9 mouse cellular contexts compared by ENCODE assay signal in the genomic region with DNA sequence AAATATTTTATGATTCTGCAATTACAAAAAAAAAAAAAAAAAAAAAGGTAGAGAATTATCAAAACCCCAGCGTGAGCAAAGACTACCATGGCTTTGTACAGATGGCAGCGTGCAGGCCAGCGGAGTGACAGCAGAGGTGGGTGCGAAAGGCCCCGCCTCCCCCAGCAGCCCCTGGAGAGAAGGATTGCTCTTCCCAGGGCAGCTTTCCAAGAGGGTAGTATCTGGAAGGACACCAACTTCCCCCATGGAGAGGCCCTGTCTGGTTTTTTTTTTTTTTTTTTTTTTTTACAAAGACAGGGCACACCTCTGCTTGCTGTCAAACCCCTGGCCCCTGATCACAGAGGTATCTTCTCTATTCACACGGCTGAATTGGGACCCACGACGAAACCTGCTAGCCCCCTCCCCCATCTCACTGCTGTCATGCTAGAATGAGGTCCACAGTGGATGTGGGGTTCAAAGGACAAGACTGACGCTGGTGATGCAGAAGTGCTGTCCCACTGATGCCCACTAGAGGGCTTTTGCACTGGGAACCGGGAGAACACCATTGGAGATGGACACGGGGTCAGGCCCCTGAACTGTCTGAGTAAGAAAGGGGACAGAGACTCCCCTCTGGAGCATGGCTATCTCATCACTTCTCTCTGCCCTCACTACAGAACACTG.
DNase-seq lines count a peak whose midpoint lies in the region; ATAC-seq and TF ChIP-seq lines count a peak whose summit lies in the region.
"Had no signal": no experiment of that assay in that cellular context is flagged by ENCODE, and none has a peak within 500 bp of the region (broad histone marks: within the 10 kb centered on the region; RNA-seq: fewer than 3 reads in every experiment).

No protein-coding gene starts in this region.

- TF ChIP-seq POLR2A in heart, adult 2 months (IDR thresholded peaks at IDR 0.05; ENCODE audit: insufficient read depth, low read depth, low read length) = no peak

- H3K36me3 ChIP-seq in kidney, embryonic 14.5 days (ENCODE audit: control insufficient read depth, insufficient read depth, low read length) = no peaks in the 10 kb centered on the region
- no peaks in the 10 kb centered on the region for H3K36me3 ChIP-seq in heart, adult 2 months (ENCODE audit: control insufficient read depth, insufficient read depth, low read length)
- no peaks in the 10 kb centered on the region for H3K36me3 ChIP-seq in splenic B cell, adult 2 months (ENCODE audit: control insufficient read depth, insufficient read depth, low read length, poor library complexity, severe bottlenecking)
- H3K36me3 ChIP-seq: limb, embryonic 15.5 days had no signal

- ATAC-seq in kidney, embryonic 14.5 days (ENCODE audit: low FRiP score, low TSS enrichment) = no peak
- peak; percentile 94 for ATAC-seq in megakaryocyte progenitor cell, adult 5-6 weeks (replicated peaks; ENCODE audit: poor library complexity)

- 42% methylated on average over 11 of the region's 11 CpGs for WGBS in kidney, embryonic 14.5 days
- WGBS in heart, adult 2 months = 44% methylated on average over 11 of the region's 11 CpGs

- peak; percentile 91 for TF ChIP-seq CTCF in heart, adult 2 months (IDR thresholded peaks at IDR 0.05)

- H3K27me3 ChIP-seq in kidney, embryonic 14.5 days (ENCODE audit: control insufficient read depth, insufficient read depth, low read length) = peaks cover 5% of the 10 kb centered on the region; the same call in 1 of the 2 replicates
- no peaks in the 10 kb centered on the region for H3K27me3 ChIP-seq in heart, adult 2 months (ENCODE audit: control insufficient read depth, insufficient read depth, low read length)
- H3K27me3 ChIP-seq in splenic B cell, adult 2 months (ENCODE audit: control insufficient read depth, insufficient read depth, low read length, poor library complexity, severe bottlenecking) = no peaks in the 10 kb centered on the region

- no peak overlapping the region for H3K27ac ChIP-seq in kidney, embryonic 14.5 days (ENCODE audit: low read depth, low read length)
- no peak overlapping the region for H3K27ac ChIP-seq in heart, adult 2 months
- H3K27ac ChIP-seq: limb, embryonic 15.5 days had no signal

- no peak overlapping the region for H3K4me3 ChIP-seq in kidney, embryonic 14.5 days (ENCODE audit: low read length)
- H3K4me3 ChIP-seq in heart, adult 2 months = no peak overlapping the region
- H3K4me3 ChIP-seq: limb, embryonic 15.5 days had no signal

- intact Hi-C loops in heart, adult 2 months (cut with DNase I) = loop anchor here (1.0 to 5.0 kb wide), 4 partner anchors 51 to 759 kb away; no protein-coding TSS in a partner anchor

- no peaks in the 10 kb centered on the region for H3K9me3 ChIP-seq in kidney, embryonic 14.5 days (ENCODE audit: control insufficient read depth, low read length)
- H3K9me3 ChIP-seq: limb, embryonic 15.5 days had no signal

- no peak overlapping the region for H3K4me2 ChIP-seq in kidney, embryonic 14.5 days (replicated peaks; ENCODE audit: low read depth, low read length)
- H3K4me2 ChIP-seq: limb, embryonic 15.5 days had no signal

- H3K4me1 ChIP-seq in kidney, embryonic 14.5 days (ENCODE audit: control insufficient read depth, insufficient read depth, low read length) = no peaks in the 10 kb centered on the region
- H3K4me1 ChIP-seq in heart, adult 2 months (ENCODE audit: control insufficient read depth, insufficient read depth, low read length) = no peaks in the 10 kb centered on the region

- no peak overlapping the region for H3K9ac ChIP-seq in kidney, embryonic 14.5 days (ENCODE audit: low read depth, low read length)
- H3K9ac ChIP-seq in heart, adult 2 months (ENCODE audit: low read depth, low read length) = no peak overlapping the region
- H3K9ac ChIP-seq: limb, embryonic 15.5 days had no signal

- peak; percentile 46 for DNase-seq in kidney, adult 11 months
- DNase-seq in Muller cell, postnatal 12 days (ENCODE audit: inconsistent ontology term) = peak; percentile 36
- DNase-seq in cerebellum, postnatal 25 days = peak; percentile 52 to 74
- DNase-seq in heart, adult 2 months = peak; percentile 64 to 79
- peak; percentile 44 to 85 for DNase-seq in kidney, postnatal 36 days
- DNase-seq in splenic B cell, adult 2 months (ENCODE audit: low read depth, low spot score) = peak; percentile 61

- TF ChIP-seq EP300 in heart, adult 2 months (IDR thresholded peaks at IDR 0.05; ENCODE audit: insufficient read depth, low read depth, low read length) = 0 out of 2 replicates have a peak, but pooled peaks have one; percentile 35

- no peaks in the 10 kb centered on the region for H3K79me2 ChIP-seq in heart, adult 2 months (replicated peaks; ENCODE audit: control insufficient read depth, insufficient read depth, low read length)
